Mouse (Mus musculus) kidney, adult 8-10 months (tissue): ENCODE measurements at regions not wholly inside any gene's neighbourhood (a gene's known extent, or its start where the extent isn't known, plus 50 kb on each side); places are given as distances from the start of the nearest gene placed in this dataset.

ENCODE experiments used
- DNase-seq, 2 experiments: peaks; one replicate each; pipeline ENCODE4 v3.0.0; 2022

- DNase-seq = no peak
Measured at GRCm38 (mm10) chr9:17294327-17294726, 793.2 kb upstream of the Fat3 start.

GRCm38 (mm10) chr9:17288790-17289596, 787.9 kb upstream of the Fat3 start:
- DNase-seq = no peak

- DNase-seq = peak; percentile 1 to 35
Measured at GRCm38 (mm10) chr9:17279334-17279990, 778.4 kb upstream of the Fat3 start.

- no peak for DNase-seq
Measured at GRCm38 (mm10) chr9:17272616-17273015, 771.5 kb upstream of the Fat3 start.

GRCm38 (mm10) chr9:17269624-17270023, 768.5 kb upstream of the Fat3 start:
- DNase-seq = no peak

- no peak for DNase-seq
Measured at GRCm38 (mm10) chr9:17257148-17257547, 756.1 kb upstream of the Fat3 start.

GRCm38 (mm10) chr9:17227091-17227481, 726.0 kb upstream of the Fat3 start:
- DNase-seq = no peak

- DNase-seq = no peak
Measured at GRCm38 (mm10) chr9:17226475-17227090, 725.5 kb upstream of the Fat3 start.

GRCm38 (mm10) chr9:17195339-17195738, 694.3 kb upstream of the Fat3 start:
- DNase-seq = no peak

- DNase-seq = no peak
Measured at GRCm38 (mm10) chr9:17189552-17189951, 688.5 kb upstream of the Fat3 start.

- no peak for DNase-seq
Measured at GRCm38 (mm10) chr9:17168193-17168592, 667.1 kb upstream of the Fat3 start.

- no peak for DNase-seq
Measured at GRCm38 (mm10) chr9:17166331-17166730, 665.2 kb upstream of the Fat3 start.

GRCm38 (mm10) chr9:17158481-17159366, 657.6 kb upstream of the Fat3 start:
- DNase-seq = no peak

GRCm38 (mm10) chr9:17152369-17152768, 651.3 kb upstream of the Fat3 start:
- DNase-seq = no peak

GRCm38 (mm10) chr9:17149424-17149823, 648.3 kb upstream of the Fat3 start:
- no peak for DNase-seq
